Mouse (Mus musculus) kidney, adult 9 months (tissue): ENCODE data around the gene Ifng.

Source experiments
- DNase-seq: peaks from one replicate; pipeline ENCODE4 v3.0.0; 2022

The Ifng gene

GRCm38 (mm10) chr10:118480793-118481192 lies 39.9 kb downstream of the Ifng start:
- DNase-seq = no peak

GRCm38 (mm10) chr10:118494109-118494508 lies 53.3 kb downstream of the Ifng start:
- no peak for DNase-seq

DNA sequence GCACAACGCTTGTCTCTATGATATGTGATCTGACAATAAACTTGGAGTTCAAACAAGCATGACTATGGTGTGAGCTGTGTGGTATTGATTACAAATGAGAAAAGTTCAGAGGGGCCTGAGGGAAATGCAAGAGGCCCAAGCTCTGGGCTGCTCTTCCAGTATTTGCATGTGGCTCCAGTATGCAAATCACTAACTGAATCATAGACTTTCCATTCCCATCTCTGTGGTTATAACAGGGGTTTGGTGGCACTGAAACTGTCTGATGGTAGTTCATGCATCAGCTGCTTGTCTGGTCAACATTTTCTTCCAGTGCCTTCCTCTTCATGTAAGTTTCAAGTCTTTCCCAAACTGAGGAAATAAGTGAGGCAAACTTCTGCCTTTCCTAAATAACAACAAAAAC lies 54.5 kb downstream of the Ifng start:
- no peak for DNase-seq
